Mouse (Mus musculus) testis, adult 2 months (tissue): ENCODE results near the gene Slc3a2.

Experiments used
- CTCF ChIP-seq: fragments of 200-500 bp; IDR thresholded peaks from 2 replicates; pipeline ENCODE4 v1.5.1; 2012; ENCODE audit warnings: low read depth, mild to moderate bottlenecking, inconsistent platforms, low read length, moderate library complexity; ENCODE audit not compliant: control insufficient read depth, insufficient read depth, insufficient replicate concordance
- POLR2A ChIP-seq: fragments of 200-500 bp; IDR thresholded peaks from 2 replicates; pipeline ENCODE4 v1.6.1; 2012; ENCODE audit warnings: low read depth, mild to moderate bottlenecking, inconsistent platforms, low read length, moderate library complexity; ENCODE audit not compliant: control insufficient read depth

DNA sequence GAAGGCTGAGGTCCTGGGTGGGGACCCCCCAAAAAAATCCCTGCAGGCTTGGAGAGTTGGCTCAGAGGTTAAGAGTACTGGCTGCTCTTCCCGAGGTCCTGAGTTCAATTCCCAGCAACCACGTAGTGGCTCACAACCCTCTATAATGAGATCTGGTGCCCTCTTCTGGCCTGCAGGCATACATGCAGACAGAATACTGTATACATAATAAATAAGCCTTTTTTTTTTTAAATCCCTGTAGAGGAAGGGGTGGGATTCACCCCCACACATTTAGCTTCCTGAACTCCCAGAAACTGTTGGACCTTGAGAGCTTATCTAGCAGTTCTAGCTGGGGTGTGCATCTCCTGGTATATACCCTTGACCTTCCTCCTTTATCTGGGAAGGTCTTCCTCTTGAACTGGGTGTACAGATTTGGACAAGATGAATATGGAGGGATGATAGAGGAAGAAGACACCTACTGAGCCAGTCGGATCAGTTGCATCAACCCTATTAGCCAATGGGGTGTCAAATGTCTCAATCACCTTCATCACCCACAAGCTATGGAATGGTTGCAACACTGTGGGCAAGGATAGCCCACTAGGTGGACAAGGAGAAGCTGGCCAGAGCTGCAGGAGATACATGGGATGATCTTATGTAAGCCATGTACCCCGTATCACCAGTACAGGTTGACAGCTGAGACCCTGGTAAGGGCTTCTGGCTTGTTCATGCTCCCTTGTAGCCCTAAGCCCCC lies 41.4 kb downstream of the Slc3a2 start:
- no peak for TF ChIP-seq CTCF
- no peak for TF ChIP-seq POLR2A
